Mouse (Mus musculus) myocyte (in vitro differentiated cells): ENCODE results near the gene Erg.

Experiments
- CEBPB ChIP-seq: IDR thresholded peaks from 2 replicates; pipeline ENCODE4 v1.6.1; 2011; ENCODE audit warnings: mild to moderate bottlenecking, moderate library complexity; ENCODE audit not compliant: poor library complexity, insufficient read depth, severe bottlenecking
- E2F4 ChIP-seq: IDR thresholded peaks from one replicate; pipeline ENCODE4 v1.6.1; 2011; ENCODE audit warnings: mild to moderate bottlenecking, control low read depth, moderate library complexity; ENCODE audit not compliant: insufficient read depth
- MAX ChIP-seq: IDR thresholded peaks from one replicate; pipeline ENCODE4 v1.6.1; 2011; ENCODE audit warnings: low read depth, mild to moderate bottlenecking, control low read depth
- MYOD1 ChIP-seq, 3 experiments: IDR thresholded peaks; one replicate each; pipeline ENCODE4 v1.6.1; 2011; ENCODE audit warnings: control low read depth in 2 of 3, low read depth in 2 of 3, mild to moderate bottlenecking in 2 of 3, moderate library complexity in 1 of 3; ENCODE audit not compliant: insufficient read length in 2 of 3, control insufficient read depth in 1 of 3
- MYOG ChIP-seq, 3 experiments: IDR thresholded peaks; one replicate each; pipeline ENCODE4 v1.6.1; 2011; ENCODE audit warnings: control low read depth in 2 of 3, low read depth in 2 of 3, mild to moderate bottlenecking in 2 of 3; ENCODE audit not compliant: insufficient read length in 2 of 3, control insufficient read depth in 1 of 3, insufficient read depth in 1 of 3
- POLR2A ChIP-seq: IDR thresholded peaks from one replicate; pipeline ENCODE4 v1.6.1; 2011; ENCODE audit warnings: low read depth, mild to moderate bottlenecking, control low read depth, moderate library complexity; ENCODE audit not compliant: insufficient read length
- POLR2AphosphoS2 ChIP-seq: IDR thresholded peaks from one replicate; pipeline ENCODE4 v1.6.1; 2011; ENCODE audit warnings: low read depth, control low read depth; ENCODE audit not compliant: insufficient read length
- REST ChIP-seq: IDR thresholded peaks from one replicate; pipeline ENCODE4 v1.6.1; 2011; ENCODE audit warnings: mild to moderate bottlenecking, control low read depth, moderate library complexity; ENCODE audit not compliant: insufficient read depth, insufficient read length
- SRF ChIP-seq: IDR thresholded peaks from one replicate; pipeline ENCODE4 v1.6.1; 2011; ENCODE audit warnings: low read depth; ENCODE audit not compliant: control insufficient read depth, insufficient read length
- TCF12 ChIP-seq: IDR thresholded peaks from one replicate; pipeline ENCODE4 v1.6.1; 2011; ENCODE audit warnings: mild to moderate bottlenecking, control low read depth; ENCODE audit not compliant: poor library complexity, insufficient read depth, severe bottlenecking
- TCF3 ChIP-seq: IDR thresholded peaks from one replicate; pipeline ENCODE4 v1.6.1; 2011; ENCODE audit warnings: low read depth, control low read depth; ENCODE audit not compliant: insufficient read length
- USF1 ChIP-seq: IDR thresholded peaks from one replicate; pipeline ENCODE4 v1.6.1; 2011; ENCODE audit warnings: low read depth, mild to moderate bottlenecking, control low read depth, moderate library complexity

- TF ChIP-seq POLR2A (no peak), MAX (no peak), MYOD1 (IDR thresholded peaks at IDR 0.05; ENCODE audit: control insufficient read depth in 1 of 3, insufficient read length in 2 of 3, low read depth in 2 of 3) (no peak), E2F4 (no peak), MYOG (IDR thresholded peaks at IDR 0.05; ENCODE audit: control insufficient read depth in 1 of 3, insufficient read depth in 1 of 3, insufficient read length in 2 of 3, low read depth in 2 of 3) (no peak), POLR2AphosphoS2 (no peak), USF1 (no peak), TCF3 (no peak), TCF12 (no peak), SRF (no peak), CEBPB (no peak), REST (no peak)
Observed at GRCm38 (mm10) chr16:95390787-95391186, 195.6 kb downstream of the Erg start.
